Mouse (Mus musculus): Measurements from ENCODE around the gene Dyrk3. TPM values are rescaled to one million over a fixed set of nuclear protein-coding genes. Genes with fewer than 3 reads are reported as not detected.

Gene Dyrk3
- polyA plus RNA-seq, 1 experiment: 0.84 TPM

DNA sequence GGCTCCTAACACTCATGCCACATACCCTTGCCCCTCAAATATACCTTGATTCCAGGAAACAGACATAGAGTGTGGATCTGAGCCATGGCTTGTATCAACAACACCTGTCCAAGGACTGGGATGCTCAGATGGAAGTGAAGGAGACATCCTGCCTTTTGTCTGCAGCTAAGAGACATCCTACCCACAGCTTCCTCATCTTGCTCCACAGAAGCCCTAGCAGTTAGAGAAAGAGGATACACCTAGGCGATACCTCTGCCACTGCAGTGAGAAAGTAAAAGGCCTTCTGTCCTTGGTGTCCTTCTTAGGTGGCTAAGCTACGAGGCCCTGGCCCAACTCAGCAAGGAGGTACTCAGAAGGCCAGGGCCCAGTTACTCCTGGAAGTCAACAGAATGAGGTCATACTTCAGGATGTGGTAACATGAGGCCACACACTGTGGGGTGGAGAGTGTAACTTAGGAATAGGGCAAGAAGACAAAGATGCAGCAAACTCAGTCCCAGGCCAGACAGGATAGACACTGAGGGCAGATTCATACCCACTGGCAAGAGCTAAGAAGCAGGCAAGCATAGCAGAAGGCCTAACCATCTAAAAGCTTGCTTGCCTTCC is 48.5 kb downstream of the Dyrk3 start:
- DNase-seq (ENCODE audit: low read depth, low spot score): no peak
- WGBS: 66% methylated on average over 2 of the region's 2 CpGs

DNA sequence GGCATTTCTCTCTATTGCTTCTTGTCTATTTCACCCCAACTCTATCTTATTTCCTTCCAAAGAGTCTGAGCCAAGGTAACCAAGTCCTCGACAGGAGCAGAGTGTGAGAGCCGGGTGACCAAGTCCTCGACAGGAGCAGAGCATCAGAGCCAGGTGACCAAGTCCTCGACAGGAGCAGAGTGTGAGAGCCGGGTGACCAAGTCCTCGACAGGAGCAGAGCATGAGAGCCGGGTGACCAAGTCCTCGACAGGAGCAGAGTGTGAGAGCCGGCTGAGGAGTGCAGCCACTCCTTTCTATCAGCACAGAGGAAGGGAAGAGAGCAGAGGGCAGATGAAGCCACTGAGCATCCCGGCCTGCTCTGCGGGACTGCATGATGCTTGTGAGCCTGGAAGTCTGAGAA is 49.6 kb downstream of the Dyrk3 start:
- DNase-seq (ENCODE audit: low read depth, low spot score): no peak
- WGBS: 59% methylated on average over 11 of the region's 11 CpGs

DNA sequence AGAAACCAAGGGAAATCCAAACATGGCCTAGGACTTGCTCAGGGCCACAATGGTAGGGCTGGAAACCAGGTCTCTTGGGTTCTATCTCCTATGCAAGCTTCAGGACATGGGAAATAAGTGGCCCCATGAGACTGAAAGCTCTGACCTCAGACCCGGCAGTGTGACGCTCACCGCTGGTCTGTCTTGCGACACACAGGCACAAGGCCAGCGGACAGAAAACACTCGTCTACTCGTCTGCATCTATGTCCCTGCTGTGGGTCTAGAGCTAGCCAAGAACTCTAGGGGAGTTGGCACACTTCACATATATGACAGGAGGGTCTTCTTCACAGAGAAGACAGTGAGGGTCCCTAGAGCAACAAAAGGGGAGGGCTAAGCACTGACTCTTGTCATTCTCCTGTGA is 51.2 kb downstream of the Dyrk3 start:
- 58% methylated on average over 7 of the region's 7 CpGs for WGBS

DNA sequence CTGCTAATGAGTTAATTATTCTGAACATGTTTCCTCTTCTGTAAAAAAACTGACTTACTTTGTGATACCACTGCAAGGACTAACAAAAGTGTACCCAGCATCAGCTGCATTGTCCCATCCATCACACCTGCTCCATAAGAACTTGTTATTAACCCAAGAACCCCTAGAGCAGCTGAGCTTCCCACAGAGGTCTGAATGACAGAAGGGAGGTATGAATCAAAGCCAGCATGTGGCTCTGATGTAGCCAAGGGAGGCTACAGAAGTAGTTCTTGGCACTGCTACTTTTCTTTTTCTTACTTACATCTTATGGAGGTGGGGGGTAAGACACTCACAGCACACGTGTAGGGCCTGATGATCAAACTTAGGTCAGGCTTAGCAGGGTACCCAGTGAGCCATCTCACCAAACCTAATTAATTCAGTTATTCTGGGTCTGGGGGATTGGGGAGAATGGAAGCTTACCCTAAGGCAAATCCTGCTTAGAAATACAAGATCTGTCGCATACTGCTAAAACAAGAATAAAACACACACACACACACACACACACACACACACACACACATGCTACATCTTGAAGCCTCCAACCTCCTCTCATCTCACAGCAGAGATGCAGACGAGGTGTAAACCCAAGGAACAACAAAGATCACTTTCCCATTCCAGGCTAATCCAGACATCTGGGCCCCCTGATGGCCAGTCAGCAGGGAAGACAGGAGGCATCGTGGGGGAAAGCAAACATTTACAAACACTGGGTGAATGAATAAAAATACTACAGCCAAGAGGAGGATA is 52.0 kb downstream of the Dyrk3 start:
- 51% methylated on average over 4 of the region's 4 CpGs for WGBS
- DNase-seq (ENCODE audit: low read depth, low spot score): no peak

More for the DNA sequence above, 51.2 kb downstream of the Dyrk3 start:
- no peak for DNase-seq (ENCODE audit: low read depth, low spot score)

DNA sequence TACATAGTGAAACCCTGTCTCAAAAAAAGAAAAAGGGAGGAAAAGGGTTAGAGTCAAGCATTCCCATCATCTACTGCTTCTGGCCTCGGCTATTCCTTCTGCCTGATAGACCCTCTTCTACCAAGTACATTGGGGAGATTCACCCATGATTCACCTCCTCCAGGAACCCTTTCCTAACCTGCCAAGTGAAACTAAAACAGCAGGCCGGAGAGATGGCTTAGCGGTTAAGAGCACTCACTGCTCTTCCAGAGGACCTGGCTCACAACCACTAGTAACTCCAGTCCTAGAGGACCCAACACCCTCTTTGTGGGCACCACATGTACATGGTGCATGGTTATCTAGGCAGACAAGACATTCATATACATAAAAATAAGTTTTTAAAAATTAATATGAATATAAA is 52.9 kb downstream of the Dyrk3 start:
- DNase-seq (ENCODE audit: low read depth, low spot score): no peak
- 58% methylated on average over 3 of the region's 3 CpGs for WGBS

DNA sequence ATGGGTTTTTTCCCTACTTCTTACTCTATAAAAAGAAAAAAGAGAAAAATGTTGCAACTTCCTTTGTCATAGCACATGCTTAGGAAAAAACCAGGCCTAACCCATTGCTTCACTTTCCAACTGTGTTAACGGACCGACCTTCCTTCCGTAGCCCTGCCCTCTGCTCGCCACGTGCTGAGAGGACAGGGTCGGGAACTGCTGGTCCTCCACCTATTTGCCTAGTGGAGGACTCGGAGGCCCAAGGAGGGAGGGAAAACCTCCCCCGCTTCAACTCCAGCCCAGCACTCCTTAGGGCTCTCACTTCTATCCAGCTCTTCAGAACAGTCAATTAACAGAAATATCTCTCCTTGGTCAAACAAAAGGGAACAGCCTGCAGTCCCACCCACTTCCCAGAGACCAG is 53.9 kb downstream of the Dyrk3 start:
- 13% methylated on average over 8 of the region's 8 CpGs for WGBS
- no peak for DNase-seq (ENCODE audit: low read depth, low spot score)

DNA sequence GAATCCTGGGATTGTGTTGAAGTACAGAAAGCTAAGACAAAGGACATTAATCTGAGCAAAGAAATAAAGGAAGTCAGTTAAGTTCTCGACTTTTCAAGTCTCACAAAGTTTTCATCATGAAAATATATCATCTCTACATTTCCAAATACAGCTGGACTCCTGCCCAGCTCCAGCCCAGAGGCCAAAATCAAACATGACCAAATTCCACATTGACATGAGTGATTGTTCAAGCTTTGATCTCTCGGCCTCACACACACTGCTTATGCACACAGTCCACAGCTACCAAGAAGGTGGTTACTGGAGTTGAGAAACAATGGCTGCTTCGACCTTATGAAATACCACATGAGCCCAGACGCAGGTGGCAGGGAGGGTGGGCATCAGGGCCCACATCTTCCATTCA is 54.5 kb downstream of the Dyrk3 start:
- no peak for DNase-seq (ENCODE audit: low read depth, low spot score)
- 19% methylated on average over 4 of the region's 4 CpGs for WGBS

DNA sequence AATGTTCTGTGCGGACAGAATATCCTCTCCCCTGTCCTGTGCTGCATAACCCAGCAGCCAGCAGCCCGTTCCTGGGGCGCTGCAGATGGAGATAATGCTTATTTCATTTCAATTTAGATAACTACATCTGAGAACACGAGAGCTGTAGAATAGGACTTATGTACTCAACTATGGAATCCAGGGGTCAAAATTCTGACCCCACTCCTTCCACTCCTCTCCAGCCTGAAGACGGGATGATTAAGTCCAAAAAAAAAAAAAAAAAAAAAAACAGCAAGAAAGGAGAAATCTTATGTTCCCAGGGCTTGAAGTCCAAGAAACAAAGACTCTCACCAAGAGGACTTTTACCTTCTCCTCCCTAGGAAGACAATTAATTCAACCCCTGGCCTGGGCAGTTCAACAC is 55.0 kb downstream of the Dyrk3 start:
- whole genome bisulfite sequencing: 81% methylated on average over 5 of the region's 5 CpGs
- DNase-seq (ENCODE audit: low read depth, low spot score): no peak

DNA sequence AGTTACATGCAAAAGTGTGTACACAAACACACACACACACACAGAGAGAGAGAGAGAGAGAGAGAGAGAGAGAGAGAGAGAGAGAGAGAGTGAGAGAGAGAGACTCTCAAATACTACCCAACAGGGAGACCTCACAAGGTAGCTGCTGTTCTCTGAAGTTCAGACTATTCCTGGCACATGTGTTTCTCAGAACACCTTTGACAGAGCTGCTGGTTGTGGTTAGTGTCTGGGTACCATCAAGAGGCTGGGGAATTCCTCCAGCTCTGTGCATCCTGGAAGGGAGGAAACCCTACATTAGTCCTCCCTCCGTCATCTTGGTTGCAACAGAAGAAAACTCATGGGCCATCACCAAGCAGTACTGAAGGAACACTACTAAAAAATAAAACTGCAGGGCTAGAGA is 57.5 kb downstream of the Dyrk3 start:
- 90% methylated on average over 1 of the region's 1 CpGs for WGBS
- DNase-seq (ENCODE audit: low read depth, low spot score): no peak

DNA sequence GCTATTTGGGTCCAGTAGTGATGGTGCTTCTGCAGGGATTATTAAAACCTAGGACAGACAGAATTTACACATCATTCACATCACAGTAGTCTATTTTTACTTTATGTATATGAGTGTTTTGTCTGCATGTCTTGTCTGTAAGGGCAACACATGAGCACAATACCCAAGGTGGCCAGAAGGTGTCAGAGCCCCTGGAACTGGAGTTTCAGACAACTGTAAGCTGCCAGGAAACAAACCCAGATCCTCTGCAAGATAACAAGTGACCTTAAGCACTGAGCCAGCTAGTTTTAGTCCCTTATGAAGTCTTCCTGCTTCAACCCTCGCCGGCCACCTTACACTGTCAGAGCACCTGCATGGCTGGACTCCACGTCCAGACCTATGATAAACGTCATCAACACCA is 58.4 kb downstream of the Dyrk3 start:
- 23% methylated on average over 4 of the region's 4 CpGs for WGBS
- DNase-seq (ENCODE audit: low read depth, low spot score): no peak

DNA sequence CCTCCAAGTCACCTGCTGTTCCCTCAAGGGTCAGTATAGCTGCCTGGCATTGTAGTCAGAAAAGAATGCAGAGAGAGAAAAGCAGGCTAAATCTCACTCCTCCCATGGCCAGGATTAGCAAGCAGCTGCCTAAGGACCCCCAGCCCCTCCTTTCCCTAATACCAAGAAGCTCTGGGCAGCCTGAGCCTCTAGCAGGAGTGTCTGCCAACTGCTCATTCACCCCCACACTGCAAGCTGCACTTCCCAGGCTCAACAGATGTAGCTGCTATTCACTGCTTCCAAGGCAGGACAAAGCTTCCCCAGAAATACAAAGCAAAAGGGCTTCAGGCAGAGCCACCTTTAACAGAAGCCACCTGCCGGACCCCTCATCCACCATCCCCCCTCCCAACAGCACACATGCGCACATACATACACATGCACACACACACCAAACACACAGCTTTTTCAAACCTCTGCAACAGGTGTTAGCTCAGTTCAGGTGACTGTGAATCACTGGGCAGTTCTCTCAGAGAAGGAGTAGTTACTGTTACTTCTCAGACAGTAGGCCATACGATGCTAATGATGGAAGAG is 59.3 kb downstream of the Dyrk3 start:
- no peak for DNase-seq (ENCODE audit: low read depth, low spot score)
- WGBS: 64% methylated on average over 3 of the region's 3 CpGs

Other genes with a start within 250 kb of the Dyrk3 start
- gene Il20, start 226.9 kb downstream of the Dyrk3 start, polyA plus RNA-seq (2012; rRNA removed): not detected in 2 replicates
- gene Il19, start 198.2 kb downstream of the Dyrk3 start, polyA plus RNA-seq (2012; rRNA removed): not detected in 2 replicates
- 0.14 and 0.22 TPM in 2 replicates for gene Il10, start 118.5 kb downstream of the Dyrk3 start, polyA plus RNA-seq (2012; rRNA removed)
- 61.9 and 66.6 TPM in 2 replicates for gene Mapkapk2, start 40.5 kb downstream of the Dyrk3 start, polyA plus RNA-seq (2012; rRNA removed)
- gene Eif2d, start 14.8 kb upstream of the Dyrk3 start, polyA plus RNA-seq (2012; rRNA removed): 27.4 and 30.3 TPM in 2 replicates
- 5.5 and 6.7 TPM in 2 replicates for gene Rassf5, start 106.9 kb upstream of the Dyrk3 start, polyA plus RNA-seq (2012; rRNA removed)
- gene Ikbke, start 141.3 kb upstream of the Dyrk3 start, polyA plus RNA-seq (2012; rRNA removed): 48.6 and 61.4 TPM in 2 replicates